Mouse (Mus musculus) erythroblast, adult 5-6 weeks (primary cell): ENCODE results near the gene Sema4b. TPM values are rescaled to one million over a fixed set of nuclear protein-coding genes. Genes with fewer than 3 reads are reported as not detected.

Experiments used
- ATAC-seq: replicated peaks from 2 replicates; pipeline ENCODE4 v1.8.0; 2016; ENCODE audit warnings: moderate number of reproducible peaks, mild to moderate bottlenecking, moderate TSS enrichment, inconsistent platforms; ENCODE audit not compliant: poor library complexity, low FRiP score, severe bottlenecking
- total RNA-seq, 2 experiments: library from RNA; stranded (forward) in 1 of 2; stranded (reverse) in 1 of 2; fragments of 150-400 nt in 1 of 2; fragments of 200-764, 138-1000 nt in 1 of 2; gene quantifications; 2 replicates each; pipeline versions ENCODE4 v1.2.3 to v1.2.4; 2015 to 2017; ENCODE audit warnings: low replicate concordance in 2 of 2

The Sema4b gene
- total RNA-seq, 2 experiments from 2014 or later: 22.1 to 49.8 TPM

- no peak for ATAC-seq
Measured at GRCm38 (mm10) chr7:80246859-80247258, 60.2 kb downstream of the Sema4b start.

- no peak for ATAC-seq
Measured at GRCm38 (mm10) chr7:80252437-80252836, 65.8 kb downstream of the Sema4b start.

GRCm38 (mm10) chr7:80252886-80253285 is 66.2 kb downstream of the Sema4b start:
- ATAC-seq: no peak

- ATAC-seq: no peak
Measured at GRCm38 (mm10) chr7:80255981-80256380, 69.3 kb downstream of the Sema4b start.

- no peak for ATAC-seq
Measured at GRCm38 (mm10) chr7:80257706-80258105, 71.1 kb downstream of the Sema4b start.

GRCm38 (mm10) chr7:80260625-80261371 is 74.2 kb downstream of the Sema4b start, which contains the start of gene Ngrn:
Ngrn (plus strand) TSS chr7:80261215.
- peak; percentile 96 for ATAC-seq

GRCm38 (mm10) chr7:80261372-80261990 is 74.8 kb downstream of the Sema4b start:
- ATAC-seq: peak; percentile 50

- no peak for ATAC-seq
Measured at GRCm38 (mm10) chr7:80264606-80265005, 78.0 kb downstream of the Sema4b start.

GRCm38 (mm10) chr7:80267764-80268163 is 81.1 kb downstream of the Sema4b start:
- ATAC-seq: no peak

- peak; percentile 93 for ATAC-seq
Measured at GRCm38 (mm10) chr7:80268897-80269750, 82.5 kb downstream of the Sema4b start, which contains the start of gene Vps33b. Vps33b (plus strand) TSS chr7:80269649.

GRCm38 (mm10) chr7:80269751-80270255 is 83.2 kb downstream of the Sema4b start:
- ATAC-seq: peak; percentile 66

GRCm38 (mm10) chr7:80273456-80273855 is 86.8 kb downstream of the Sema4b start:
- ATAC-seq: no peak

Other genes starting within 250 kb of the Sema4b start
- 6.9 and 8.8 TPM in 2 replicates for gene Zfp710, start 162.0 kb upstream of the Sema4b start, total RNA-seq (2015; ENCODE audit: low replicate concordance)
- 5.1 and 6.0 TPM in 2 replicates for gene Zfp710, start 162.0 kb upstream of the Sema4b start, total RNA-seq (2017; ENCODE audit: low replicate concordance)
- 20.3 and 31.3 TPM in 2 replicates for gene Idh2, start 71.4 kb upstream of the Sema4b start, total RNA-seq (2015; ENCODE audit: low replicate concordance)
- gene Idh2, start 71.4 kb upstream of the Sema4b start, total RNA-seq (2017; ENCODE audit: low replicate concordance): 17.6 and 24.5 TPM in 2 replicates
- gene Cib1, start 46.0 kb downstream of the Sema4b start, total RNA-seq (2015; ENCODE audit: low replicate concordance): 21.3 and 41.8 TPM in 2 replicates
- 29.8 and 37.1 TPM in 2 replicates for gene Cib1, start 46.0 kb downstream of the Sema4b start, total RNA-seq (2017; ENCODE audit: low replicate concordance)
- gene Gdpgp1, start 46.0 kb downstream of the Sema4b start, total RNA-seq (2015; ENCODE audit: low replicate concordance): 0.77 TPM in 1 of 2 replicates, not detected in the other
- gene Gdpgp1, start 46.0 kb downstream of the Sema4b start, total RNA-seq (2017; ENCODE audit: low replicate concordance): 0.94 and 2.0 TPM in 2 replicates
- gene Ttll13, start 59.5 kb downstream of the Sema4b start, total RNA-seq (2015; ENCODE audit: low replicate concordance): not detected in 2 replicates
- gene Ttll13, start 59.5 kb downstream of the Sema4b start, total RNA-seq (2017; ENCODE audit: low replicate concordance): 1.5 TPM in 1 of 2 replicates, not detected in the other
- gene Ngrn, start 74.4 kb downstream of the Sema4b start, total RNA-seq (2015; ENCODE audit: low replicate concordance): 5.2 and 7.7 TPM in 2 replicates
- 5.6 and 9.9 TPM in 2 replicates for gene Ngrn, start 74.4 kb downstream of the Sema4b start, total RNA-seq (2017; ENCODE audit: low replicate concordance)
- gene Vps33b, start 82.8 kb downstream of the Sema4b start, total RNA-seq (2015; ENCODE audit: low replicate concordance): 3.8 and 12.7 TPM in 2 replicates
- gene Vps33b, start 82.8 kb downstream of the Sema4b start, total RNA-seq (2017; ENCODE audit: low replicate concordance): 4.9 and 7.5 TPM in 2 replicates
- 59.4 and 74.7 TPM in 2 replicates for gene Prc1, start 107.6 kb downstream of the Sema4b start, total RNA-seq (2015; ENCODE audit: low replicate concordance)
- gene Prc1, start 107.6 kb downstream of the Sema4b start, total RNA-seq (2017; ENCODE audit: low replicate concordance): 188 and 334 TPM in 2 replicates
- gene Rccd1, start 137.6 kb downstream of the Sema4b start, total RNA-seq (2015; ENCODE audit: low replicate concordance): 2.5 and 18.8 TPM in 2 replicates
- gene Rccd1, start 137.6 kb downstream of the Sema4b start, total RNA-seq (2017; ENCODE audit: low replicate concordance): 0.98 and 4.4 TPM in 2 replicates
- 1.5 and 4.2 TPM in 2 replicates for gene Unc45a, start 154.2 kb downstream of the Sema4b start, total RNA-seq (2015; ENCODE audit: low replicate concordance)
- gene Unc45a, start 154.2 kb downstream of the Sema4b start, total RNA-seq (2017; ENCODE audit: low replicate concordance): 4.2 and 4.8 TPM in 2 replicates
- 2.3 TPM in 1 of 2 replicates, not detected in the other for gene Hddc3, start 156.3 kb downstream of the Sema4b start, total RNA-seq (2015; ENCODE audit: low replicate concordance)
- gene Hddc3, start 156.3 kb downstream of the Sema4b start, total RNA-seq (2017; ENCODE audit: low replicate concordance): 2.6 TPM in 2 replicates
- 3.6 and 7.5 TPM in 2 replicates for gene Man2a2, start 184.5 kb downstream of the Sema4b start, total RNA-seq (2015; ENCODE audit: low replicate concordance)
- 4.5 and 6.6 TPM in 2 replicates for gene Man2a2, start 184.5 kb downstream of the Sema4b start, total RNA-seq (2017; ENCODE audit: low replicate concordance)
- gene Fes, start 201.1 kb downstream of the Sema4b start, total RNA-seq (2015; ENCODE audit: low replicate concordance): 56.5 and 60.0 TPM in 2 replicates
- 24.4 and 31.2 TPM in 2 replicates for gene Fes, start 201.1 kb downstream of the Sema4b start, total RNA-seq (2017; ENCODE audit: low replicate concordance)
- gene Furin, start 218.6 kb downstream of the Sema4b start, total RNA-seq (2015; ENCODE audit: low replicate concordance): 23.0 and 23.1 TPM in 2 replicates
- gene Furin, start 218.6 kb downstream of the Sema4b start, total RNA-seq (2017; ENCODE audit: low replicate concordance): 29.1 and 33.5 TPM in 2 replicates